Mouse (Mus musculus): ENCODE measurements at regions not wholly inside any gene's neighbourhood (a gene's known extent, or its start where the extent isn't known, plus 50 kb on each side); places are given as distances from the start of the nearest gene placed in this dataset.

GRCm38 (mm10) chrX:99595493-99595892 lies 124.4 kb upstream of the Pja1 start:
- peak; percentile 40; the same call in 1 of the 2 replicates for ATAC-seq (replicated peaks; ENCODE audit: poor library complexity)

DNA sequence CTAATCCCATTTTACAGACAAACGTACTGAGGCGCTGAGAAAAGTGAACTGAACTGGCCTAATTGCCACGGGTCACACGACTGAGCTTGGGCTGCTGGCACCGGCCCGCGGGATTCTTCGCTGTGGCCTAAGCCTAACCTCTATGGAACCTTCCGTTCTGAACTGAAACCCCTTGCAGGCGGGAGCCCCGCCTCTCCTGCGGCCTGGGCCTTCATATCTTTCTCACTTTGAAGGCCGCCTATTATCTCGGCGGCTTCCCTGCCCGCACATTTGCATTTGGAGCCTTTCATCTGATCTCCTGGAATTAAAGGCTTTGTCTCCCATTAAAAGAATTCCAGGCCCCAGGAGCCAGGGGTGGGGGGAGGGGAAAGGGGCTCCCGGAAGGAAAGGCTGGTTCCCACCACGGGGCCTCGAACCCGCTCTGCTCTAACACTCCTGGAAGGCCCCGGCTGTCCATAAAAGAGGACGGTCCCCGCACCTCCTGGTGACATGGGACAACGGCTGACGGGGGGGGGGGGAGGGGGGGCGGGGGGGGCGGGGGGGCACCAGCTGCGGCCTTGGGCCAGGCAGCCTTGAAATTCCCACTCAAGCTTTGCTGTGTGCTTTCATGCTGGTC lies 122.9 kb upstream of the Pja1 start:
- ATAC-seq (replicated peaks; ENCODE audit: poor library complexity), result peak; percentile 67

DNA sequence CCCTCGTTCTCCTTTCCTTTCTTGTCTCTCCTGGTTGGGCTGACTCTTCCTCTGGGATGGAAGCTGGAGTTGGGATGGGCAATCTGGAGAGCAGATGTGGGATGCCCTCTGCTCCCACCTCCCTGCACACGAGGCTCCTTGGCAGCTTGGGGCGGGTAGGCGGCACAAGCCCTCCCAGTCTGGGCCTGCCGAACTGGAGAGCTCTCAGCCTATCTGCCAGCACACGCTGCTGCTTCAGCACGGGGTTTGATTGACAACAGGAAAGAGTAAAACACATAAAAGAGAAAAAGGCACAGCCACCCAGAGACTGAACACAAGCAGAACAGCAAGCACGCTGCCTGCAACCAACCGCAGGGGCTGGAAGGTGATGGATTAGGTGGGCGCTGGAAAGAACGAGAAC lies 121.9 kb upstream of the Pja1 start:
- ATAC-seq (replicated peaks; ENCODE audit: poor library complexity), result no peak

- no peak for ATAC-seq (replicated peaks; ENCODE audit: poor library complexity)
Measured at GRCm38 (mm10) chrX:99587284-99587683, 116.2 kb upstream of the Pja1 start.

DNA sequence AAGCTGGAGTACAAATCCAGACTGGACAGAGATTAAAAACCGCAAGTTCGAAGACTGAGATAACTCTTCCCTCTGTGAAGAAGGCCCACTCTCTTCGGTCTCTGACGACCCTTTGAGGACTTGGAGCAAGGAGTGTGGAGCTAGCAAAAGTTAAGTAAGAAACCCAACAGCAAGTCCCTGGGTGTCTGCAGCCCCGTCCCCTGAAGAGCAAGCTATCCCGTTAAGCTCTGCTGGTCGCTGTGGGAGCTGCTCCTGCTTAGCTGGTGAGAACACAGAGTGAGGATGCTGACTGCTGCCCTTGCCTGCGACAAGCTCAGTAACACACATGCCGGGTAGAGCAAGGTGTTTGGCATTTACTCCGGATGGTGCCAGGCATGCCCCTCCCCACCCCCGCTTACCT lies 115.2 kb upstream of the Pja1 start:
- ATAC-seq (replicated peaks; ENCODE audit: poor library complexity), result no peak

DNA sequence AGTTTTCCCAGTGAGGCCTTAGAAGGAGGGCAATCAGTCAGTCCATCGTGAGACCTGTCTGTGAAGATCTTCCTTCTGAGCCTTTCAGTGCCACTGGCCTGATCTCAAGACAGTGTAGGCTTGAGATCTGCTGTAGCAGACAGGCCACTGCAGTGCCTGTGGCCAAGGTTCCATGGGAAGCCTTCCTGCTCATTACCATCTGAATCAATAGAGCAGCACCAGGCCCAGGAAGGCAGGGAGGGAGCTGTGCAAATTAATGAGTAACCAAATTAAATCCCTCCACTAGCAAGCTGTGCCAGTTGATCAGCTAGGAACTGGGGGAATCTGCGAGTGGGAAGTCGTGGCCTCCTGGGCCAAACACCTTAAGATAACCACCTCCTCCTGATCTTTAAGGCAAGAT lies 114.6 kb upstream of the Pja1 start:
- no peak for ATAC-seq (replicated peaks; ENCODE audit: poor library complexity)

GRCm38 (mm10) chrX:99582611-99583010 lies 111.5 kb upstream of the Pja1 start:
- ATAC-seq (replicated peaks; ENCODE audit: poor library complexity), result no peak

DNA sequence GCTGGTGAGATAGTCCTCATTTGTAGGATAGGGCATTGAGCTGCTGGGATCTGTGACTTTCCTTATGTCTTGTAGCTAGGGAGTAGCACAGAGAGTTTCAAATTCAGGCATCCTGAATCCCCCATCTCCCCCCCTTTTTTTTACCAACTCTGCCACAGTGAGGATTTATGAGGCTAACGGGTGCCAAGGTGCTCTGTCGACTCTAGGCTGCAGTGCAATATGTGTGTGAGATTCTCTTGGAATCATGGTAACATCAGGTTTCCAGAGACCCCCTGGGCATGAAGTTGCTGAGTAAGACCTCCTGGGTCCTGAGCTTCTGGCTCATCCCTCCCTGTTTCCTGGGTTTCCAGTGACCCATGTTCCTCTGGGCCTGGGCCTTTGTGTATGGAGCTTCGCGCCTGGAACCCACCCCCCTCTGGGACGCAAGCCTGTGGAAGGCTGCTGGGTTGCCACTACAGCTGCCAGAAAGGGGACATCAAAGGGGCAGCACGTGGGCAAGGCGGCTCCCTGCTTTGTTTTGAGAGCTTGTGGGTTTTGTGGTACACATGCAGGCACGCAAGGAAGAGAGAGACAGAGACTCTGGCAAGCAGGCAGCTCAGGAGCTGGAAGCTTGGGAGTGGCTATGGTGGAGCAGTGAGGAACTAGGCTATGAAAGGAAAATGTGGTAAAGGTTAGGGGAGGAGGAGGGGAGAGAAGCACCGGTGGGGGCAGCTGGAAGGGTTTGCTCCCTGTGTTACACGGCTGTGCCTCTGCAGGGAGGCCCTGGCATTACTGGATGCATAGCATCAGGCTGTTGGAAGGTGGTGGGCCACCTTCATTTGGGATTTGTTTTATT lies 110.8 kb upstream of the Pja1 start:
- 0 out of 2 replicates have a peak, but pooled peaks have one; percentile 6 for ATAC-seq (replicated peaks; ENCODE audit: poor library complexity)

DNA sequence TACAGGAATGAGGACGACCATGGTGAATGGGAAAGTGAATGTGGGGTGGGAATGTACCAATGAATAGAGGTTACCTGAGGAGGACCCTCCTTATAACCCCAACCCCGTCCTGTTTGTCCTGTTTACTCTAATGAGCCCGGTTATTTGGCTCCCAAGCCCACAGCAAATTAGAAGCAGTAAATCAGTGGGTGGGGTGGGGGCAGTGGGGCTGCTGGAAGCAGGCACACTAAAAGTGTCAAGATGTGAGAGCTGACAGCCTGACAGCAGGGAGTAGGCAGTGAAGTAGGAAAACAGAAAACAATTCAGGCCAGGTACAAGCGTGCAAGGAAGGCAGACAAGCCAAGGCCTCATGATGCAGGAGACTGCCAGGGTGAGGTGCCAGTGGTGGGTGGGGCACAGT lies 108.1 kb upstream of the Pja1 start:
- ATAC-seq (replicated peaks; ENCODE audit: poor library complexity), result no peak

GRCm38 (mm10) chrX:99578796-99579195 lies 107.7 kb upstream of the Pja1 start:
- ATAC-seq (replicated peaks; ENCODE audit: poor library complexity), result no peak

- ATAC-seq (replicated peaks; ENCODE audit: poor library complexity), result no peak
Measured at GRCm38 (mm10) chrX:99575105-99575504, 104.0 kb upstream of the Pja1 start.

DNA sequence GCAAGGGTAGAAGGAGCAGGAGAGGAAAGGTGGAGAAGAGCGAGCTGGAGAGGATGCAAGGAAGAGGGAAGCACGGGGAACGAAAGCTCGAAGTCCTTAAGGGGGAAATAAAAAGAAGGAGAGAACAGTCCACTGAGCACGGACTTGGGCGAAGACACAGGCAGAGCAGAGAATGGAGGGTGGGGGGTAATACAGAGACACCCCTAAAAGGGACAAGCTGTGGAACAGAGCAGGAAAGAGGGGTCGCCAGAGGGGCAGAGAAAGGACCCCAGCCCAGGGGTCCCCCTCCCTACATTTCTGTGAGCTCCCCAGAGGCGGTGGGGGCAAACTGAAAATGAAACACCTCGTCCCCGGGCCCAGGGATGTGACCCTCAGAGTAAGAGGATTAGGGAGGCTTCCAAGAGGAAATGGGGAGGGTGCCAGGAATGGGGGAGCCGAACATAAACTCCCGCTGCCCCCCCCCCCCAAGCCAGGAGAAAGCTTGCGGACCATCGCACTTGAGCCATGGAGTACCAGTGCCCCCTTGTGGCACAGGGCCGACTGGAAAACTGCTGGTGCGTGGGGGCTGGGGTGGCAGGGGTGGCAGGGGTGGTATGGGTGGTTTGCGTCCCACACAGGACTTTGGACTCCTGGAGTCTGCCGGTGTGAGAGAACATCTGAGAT lies 103.5 kb upstream of the Pja1 start:
- peak; percentile 90 for ATAC-seq (replicated peaks; ENCODE audit: poor library complexity)

GRCm38 (mm10) chrX:99570161-99570560 lies 99.1 kb upstream of the Pja1 start:
- no peak for ATAC-seq (replicated peaks; ENCODE audit: poor library complexity)

DNA sequence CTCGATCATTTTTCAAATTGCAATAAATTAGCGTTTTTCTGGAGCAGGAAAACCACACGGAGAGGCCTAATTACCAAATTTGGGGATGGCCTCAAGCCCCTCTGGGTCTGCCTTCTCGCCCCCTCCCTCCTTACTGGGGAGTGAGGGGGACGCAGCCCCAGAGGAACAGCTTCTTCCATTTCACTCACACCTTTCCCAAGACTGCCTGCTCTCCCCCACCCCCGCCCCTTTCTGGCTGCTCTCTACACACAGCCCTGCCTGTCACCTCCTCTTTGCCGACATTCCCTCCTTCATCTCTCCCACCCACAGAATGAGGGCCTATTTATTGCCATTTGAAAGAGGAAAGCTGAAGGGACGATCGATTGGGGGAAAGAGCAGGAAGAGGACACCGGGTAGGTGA lies 97.2 kb upstream of the Pja1 start:
- ATAC-seq (replicated peaks; ENCODE audit: poor library complexity), result no peak

DNA sequence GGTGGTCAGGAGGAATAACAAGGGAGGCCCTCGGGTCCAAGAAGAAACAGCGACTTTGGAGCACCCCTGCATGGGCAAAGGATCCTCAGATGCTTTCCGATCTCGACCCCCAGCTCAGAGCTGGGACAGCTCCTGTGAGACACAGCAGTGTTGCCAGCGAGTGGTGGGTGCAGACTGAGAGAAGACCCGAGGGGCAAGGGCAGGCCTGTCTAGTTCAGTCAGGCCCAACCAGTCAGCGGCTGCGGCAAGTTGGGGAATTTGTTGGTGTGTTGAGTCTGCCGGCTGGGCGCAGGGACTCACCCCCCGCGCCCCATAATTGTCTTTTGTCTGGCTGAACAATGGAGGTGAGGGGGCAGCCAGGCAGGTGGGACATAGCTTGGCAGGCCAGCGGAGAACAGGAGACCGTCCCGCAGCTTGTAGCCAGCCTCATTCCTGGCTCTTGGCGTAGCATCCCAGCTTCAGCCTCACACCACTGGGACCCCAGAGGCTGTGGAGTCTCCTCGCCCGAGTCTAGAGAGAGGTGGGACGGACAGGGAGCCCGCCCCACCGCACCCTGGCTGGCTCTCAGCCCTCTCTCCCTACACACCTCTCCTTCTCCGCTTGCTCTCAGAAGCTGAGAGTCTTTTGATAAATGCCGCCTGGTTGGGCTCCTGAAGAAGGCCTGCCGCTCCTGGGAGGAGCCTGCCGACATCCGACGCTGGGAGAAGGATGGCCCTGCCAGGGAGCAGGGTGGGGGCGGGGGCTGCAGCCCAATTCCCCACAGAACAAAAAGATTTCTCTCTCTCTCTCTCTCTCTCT lies 96.5 kb upstream of the Pja1 start:
- ATAC-seq (replicated peaks; ENCODE audit: poor library complexity), result no peak

GRCm38 (mm10) chrX:99561995-99562394 lies 90.9 kb upstream of the Pja1 start:
- no peak for ATAC-seq (replicated peaks; ENCODE audit: poor library complexity)

GRCm38 (mm10) chrX:99560699-99561098 lies 89.6 kb upstream of the Pja1 start:
- ATAC-seq (replicated peaks; ENCODE audit: poor library complexity), result no peak

DNA sequence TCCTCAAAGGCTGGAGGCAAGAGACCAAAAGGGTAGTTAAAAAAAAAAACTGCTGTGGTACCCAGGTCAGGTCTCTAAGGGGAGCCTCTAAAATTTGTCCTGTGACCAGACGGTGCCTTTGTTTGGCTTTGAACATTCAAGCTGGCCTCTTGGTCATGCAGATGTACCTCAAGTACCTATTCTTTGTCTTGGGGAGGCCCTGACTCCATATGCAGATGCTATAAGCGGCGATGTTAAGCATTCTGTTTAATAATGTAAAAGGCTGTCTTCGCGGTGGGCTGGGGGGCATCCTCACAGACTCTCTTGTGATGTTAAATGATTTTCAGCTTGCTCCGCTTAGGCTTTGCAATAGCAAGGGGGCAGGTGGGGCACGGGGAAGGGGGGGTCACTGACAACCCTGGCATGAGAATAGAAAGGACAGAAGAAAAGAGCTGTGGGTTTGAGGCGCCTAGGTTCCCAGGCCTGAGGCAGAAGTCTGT lies 85.8 kb upstream of the Pja1 start:
- no peak for ATAC-seq (replicated peaks; ENCODE audit: poor library complexity)

- ATAC-seq (replicated peaks; ENCODE audit: poor library complexity), result no peak
Measured at GRCm38 (mm10) chrX:99555976-99556781, 85.1 kb upstream of the Pja1 start.

DNA sequence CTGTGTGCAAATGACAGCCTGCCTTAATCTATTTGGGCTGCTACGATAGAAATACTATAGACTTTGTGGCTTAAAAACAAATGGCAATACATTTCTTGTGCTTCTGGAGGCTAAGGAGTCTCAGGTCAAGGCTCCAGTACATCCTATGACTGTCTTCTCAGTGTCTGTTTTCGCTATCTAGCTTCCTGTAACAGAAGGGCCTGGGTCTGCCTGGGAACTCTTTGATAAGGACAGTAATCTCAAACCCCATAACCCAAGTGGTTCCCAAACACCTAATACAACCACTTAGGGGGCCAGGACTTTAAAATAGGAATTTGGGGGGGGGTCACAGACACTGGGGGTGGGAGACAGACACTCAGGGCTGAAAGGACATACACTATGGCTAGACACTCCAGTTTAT lies 81.7 kb upstream of the Pja1 start:
- ATAC-seq (replicated peaks; ENCODE audit: poor library complexity), result no peak
